Mouse (Mus musculus) layer of hippocampus, adult 9-10 months (tissue): ENCODE data around the gene Pecam1.
"Not testable (repeated sequence)": the region's sequence is repeated elsewhere in the genome, so short reads cannot be mapped to it uniquely, and the experiment has no call there.

ENCODE experiments used
- DNase-seq: peaks from one replicate; pipeline ENCODE4 v3.0.0; 2022; ENCODE audit warnings: low spot score

Gene Pecam1

GRCm38 (mm10) chr11:106770195-106770974, 20.0 kb upstream of the Pecam1 start:
- no peak for DNase-seq

DNA sequence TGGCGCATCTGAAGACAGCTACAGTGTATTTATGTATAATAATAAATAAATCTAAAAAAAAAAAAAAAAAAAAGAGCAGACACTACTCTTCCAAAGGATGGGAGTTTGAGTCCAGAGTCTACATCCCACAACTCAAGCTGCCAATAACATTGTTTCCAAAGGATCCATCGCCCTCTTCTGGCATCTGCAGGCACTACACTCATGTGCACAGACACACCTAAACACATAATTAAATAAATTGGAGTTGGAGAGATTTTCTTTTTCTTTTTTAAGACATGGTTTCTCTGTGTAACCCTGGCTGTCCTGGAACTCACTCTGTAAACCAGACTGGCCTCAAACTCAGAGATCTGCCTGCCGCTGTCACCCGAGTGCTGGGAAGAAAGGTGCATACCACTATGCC, 17.1 kb upstream of the Pecam1 start:
- DNase-seq: no peak

DNA sequence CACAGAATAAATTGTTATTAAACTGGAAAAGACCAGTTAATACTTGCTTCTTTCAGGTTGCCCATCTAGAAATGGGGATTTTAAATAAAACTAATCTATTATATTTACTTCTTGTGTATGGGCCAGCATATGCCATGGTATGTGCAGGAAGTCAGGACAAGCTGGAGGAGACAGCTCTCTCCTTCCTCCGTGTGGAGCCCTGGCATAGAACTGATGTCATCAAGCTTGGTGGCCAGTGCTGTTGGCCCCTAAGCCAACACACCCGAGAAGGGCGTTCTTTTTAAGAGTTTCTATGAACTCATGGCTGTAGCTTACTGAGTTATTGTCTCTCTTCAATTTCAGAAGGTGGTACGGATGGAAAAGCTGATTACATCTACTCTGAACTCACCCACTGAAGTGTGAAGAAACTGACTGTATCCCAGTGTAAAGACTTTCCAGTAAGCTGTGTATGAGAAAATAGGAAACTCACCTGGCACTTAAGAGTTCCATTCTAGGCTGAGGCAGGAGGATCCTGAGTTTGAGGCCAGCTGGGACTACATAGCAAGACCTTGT, 16.3 kb upstream of the Pecam1 start:
- no peak for DNase-seq

- no peak for DNase-seq
Measured at GRCm38 (mm10) chr11:106762800-106763185, 12.4 kb upstream of the Pecam1 start.

DNA sequence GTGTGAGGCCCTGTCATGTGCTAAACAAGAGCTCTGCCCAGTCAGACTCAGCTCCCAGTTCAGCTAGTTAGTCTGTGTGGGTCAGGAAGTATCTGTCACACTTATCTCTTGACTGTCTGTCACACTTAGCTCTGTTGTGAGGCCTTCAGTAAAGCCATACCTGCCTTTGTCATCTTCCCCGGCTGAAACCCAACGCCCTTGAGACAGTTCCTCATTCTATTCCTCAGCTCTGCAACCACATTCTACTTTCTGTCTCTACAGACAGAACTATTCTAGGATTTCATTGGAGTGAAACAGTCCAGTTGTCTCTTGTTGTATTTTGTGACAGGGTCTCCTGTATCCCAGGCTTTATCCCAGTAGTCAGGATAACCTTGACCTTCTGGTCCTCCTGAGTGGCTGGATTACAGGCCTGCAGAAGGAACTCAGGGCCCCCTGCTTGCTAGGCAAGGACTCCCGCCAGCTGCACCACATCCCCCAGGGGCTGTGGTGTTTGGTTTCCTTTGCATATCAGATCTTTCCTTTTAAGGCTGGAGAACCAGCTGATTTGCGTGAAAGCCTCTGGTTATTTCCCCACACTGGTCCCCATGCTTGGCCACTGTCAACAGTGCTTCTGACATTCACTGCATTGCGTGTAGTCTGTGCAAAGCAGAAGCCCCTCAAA, 11.8 kb upstream of the Pecam1 start:
- DNase-seq: no peak

DNA sequence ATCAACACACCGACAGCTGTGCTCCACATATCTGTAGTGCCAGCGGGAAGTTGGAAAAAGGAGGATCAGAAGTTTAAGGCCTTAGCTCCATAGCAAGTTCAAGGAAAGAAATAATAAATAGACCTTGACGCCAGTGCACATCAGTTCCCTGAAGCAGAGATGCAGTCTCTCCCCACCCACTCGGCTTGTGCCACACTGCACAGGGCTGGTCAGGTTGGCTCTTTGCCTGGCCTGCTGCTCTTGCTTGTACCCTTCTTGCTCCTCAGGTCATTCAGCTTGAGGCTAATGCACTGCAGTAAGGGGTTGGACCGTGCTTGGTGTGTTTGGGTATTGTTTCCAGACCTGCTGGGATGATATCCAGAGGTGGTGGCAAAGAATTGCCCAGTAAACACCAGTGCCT, 10.1 kb upstream of the Pecam1 start:
- no peak for DNase-seq

GRCm38 (mm10) chr11:106759028-106759427, 8.6 kb upstream of the Pecam1 start:
- no peak for DNase-seq

DNA sequence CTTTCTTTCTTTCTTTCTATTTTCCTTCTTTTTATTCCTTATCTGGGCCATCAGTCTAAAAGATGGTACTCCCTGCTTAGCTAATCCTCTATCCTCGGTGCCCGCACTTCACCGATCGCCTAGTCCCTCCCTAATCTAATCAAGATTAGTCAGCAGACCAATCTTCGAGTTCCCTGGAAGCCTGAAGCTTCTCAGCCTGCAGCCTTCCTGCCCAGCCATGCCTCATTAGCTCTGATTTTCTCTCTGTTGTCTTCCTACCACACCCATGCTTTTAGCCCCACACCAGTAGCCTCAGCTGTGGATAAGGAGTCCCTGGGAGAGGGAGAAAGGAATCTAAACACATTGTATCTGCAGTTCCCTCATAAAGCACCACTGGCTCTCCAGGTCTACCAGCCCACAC, 5.2 kb upstream of the Pecam1 start:
- DNase-seq: no peak

DNA sequence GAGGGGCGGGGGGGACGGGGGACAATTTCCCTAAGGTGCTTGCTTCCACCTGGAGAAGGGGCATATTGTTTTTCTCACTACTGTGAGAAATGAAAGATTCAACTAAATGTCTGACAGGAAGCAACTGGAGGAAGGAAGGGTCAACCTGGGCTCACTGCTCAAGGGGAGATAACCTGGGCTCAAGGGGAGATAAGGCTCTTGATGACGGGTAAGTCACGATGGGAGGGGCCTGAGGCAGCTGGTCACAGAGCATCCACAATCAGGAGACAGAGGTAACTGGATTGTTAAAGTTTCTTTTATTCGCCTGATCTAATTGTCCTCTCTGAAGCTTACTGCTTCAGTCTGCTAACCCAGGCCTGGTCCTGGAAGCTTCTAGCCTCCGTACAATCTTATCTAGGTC, 2.9 kb upstream of the Pecam1 start:
- no peak for DNase-seq

- no peak for DNase-seq
Measured at GRCm38 (mm10) chr11:106752103-106752502, 1.7 kb upstream of the Pecam1 start.

DNA sequence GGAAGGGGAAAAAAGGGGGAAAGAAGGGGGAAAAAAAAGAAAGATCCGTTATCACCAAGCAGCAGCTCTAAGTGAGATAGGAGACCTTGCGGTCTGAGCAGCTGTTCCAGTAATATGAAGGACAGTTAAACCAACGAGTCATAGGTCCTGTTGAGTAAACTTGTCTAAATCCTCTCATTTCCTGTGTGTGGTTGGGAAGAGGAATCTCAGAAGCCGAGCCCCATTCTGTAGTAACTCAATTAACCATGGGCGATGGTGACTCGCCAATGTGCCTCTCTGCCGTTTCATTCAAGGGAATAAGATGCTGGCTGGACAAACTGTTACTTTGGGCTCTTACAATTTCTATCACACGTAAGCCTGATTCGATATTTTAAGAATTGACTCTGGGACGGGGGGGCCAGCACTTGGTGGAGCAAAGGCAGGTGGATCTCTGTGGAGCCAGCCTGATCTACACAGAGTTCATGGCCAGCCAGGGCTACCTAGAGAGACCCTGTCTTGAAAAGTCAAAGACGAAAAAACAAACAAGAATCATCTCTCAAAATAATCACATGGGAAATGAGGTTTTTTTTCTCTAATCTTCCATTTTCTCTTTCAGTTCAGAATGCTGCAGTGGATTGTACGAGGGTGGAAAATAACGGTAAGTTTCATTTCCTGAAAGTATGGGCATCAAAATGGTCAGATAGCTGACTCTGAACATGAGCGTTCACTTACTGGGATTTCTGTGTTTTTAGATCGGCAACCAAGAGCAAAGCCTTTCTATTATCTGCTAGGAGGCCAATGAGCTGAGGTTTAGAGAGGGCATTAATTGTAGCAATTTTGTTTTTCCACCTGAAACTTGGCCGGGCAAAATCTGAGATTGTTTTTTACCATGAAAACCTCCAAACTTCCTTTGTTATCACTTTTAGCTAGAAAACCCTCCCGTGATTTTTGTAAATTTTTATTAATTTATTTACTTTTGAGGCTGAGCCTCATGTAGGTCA, 901 bp upstream of the Pecam1 start, which contains the start of gene Milr1:
TSS of gene Milr1 (plus strand) at position 188 of the 980 bp plus-strand sequence.
- no peak for DNase-seq

GRCm38 (mm10) chr11:106749557-106750120, 789 bp downstream of the Pecam1 start:
- DNase-seq: not testable (repeated sequence)

- no peak for DNase-seq
Measured at GRCm38 (mm10) chr11:106744949-106745348, 5.5 kb downstream of the Pecam1 start.

DNA sequence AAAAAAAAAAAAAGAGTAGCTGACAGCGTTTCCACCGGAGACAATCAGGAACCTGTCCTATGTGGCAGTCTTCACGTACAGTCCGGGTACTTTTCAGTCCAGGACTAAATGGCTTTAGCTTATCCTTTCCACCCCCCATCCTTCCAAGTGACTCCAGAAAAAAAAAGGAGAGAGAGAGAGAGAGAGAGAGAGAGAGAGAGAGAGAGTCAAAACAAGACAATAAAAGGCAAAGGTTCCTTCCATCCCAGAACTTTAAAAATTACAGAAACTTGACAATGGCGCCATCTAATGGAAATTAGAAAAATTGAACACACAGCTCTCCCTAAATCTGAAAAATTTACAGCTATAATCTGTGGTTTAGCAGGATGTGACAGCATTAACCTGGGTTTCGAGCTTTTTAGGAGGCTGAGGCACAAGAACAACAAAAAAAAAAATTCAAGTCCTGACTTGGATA, 8.0 kb downstream of the Pecam1 start:
- no peak for DNase-seq

DNA sequence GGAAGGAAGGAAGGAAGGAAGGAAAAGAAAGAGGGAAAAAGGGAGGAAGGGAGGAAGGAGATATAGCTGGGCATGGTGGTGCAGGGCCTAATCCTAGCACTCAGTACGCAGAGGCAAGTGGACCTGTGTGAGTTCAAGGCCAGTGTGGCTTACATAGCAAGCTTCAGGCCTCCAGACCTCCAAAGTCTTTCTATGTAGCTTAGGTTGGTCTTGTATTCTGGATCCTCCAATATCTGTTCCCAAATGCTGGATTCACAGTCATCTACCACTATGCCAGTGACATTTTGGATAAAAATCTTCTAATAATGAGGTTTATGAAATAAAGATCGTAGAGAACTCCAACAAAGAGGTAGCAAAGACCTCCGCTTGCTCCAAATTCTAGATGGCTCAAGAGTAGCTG, 8.6 kb downstream of the Pecam1 start:
- no peak for DNase-seq

DNA sequence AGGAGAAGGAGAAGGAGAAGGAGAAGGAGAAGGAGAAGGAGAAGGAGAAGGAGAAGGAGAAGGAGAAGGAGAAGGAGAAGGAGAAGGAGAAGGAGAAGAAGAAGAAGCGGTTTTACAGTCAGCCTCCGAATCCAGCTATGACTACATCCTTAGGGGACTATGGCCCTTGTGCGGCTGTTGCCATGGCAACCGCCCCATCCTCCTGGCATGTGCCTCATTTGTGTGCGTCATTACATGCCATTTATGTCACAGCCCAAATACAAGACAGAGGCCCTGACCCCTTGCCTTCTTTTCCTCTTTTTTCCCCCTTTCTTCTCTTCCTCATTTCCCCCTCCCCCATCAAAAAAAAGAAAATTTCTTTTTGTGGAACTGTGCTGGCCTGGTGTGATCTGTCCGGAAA, 9.2 kb downstream of the Pecam1 start:
- DNase-seq: no peak

DNA sequence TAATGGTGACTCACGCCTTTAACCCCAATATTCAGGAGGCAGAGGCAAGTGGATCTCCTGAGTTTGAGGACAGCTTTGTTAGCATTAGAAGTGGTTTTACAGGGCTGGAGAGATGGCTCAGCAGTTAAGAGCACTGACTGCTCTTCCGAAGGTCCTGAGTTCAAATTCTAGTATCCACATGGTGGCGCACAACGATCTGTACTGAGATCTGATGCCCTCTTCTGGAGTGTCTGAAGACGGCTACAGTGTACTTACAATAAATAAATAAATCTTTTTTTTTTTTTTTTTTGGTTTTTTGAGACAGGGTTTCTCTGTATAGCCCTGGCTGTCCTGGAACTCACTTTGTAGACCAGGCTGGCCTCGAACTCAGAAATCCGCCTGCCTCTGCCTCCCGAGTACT, 9.7 kb downstream of the Pecam1 start:
- DNase-seq: not testable (repeated sequence)

GRCm38 (mm10) chr11:106739116-106739515, 11.3 kb downstream of the Pecam1 start:
- DNase-seq: no peak

DNA sequence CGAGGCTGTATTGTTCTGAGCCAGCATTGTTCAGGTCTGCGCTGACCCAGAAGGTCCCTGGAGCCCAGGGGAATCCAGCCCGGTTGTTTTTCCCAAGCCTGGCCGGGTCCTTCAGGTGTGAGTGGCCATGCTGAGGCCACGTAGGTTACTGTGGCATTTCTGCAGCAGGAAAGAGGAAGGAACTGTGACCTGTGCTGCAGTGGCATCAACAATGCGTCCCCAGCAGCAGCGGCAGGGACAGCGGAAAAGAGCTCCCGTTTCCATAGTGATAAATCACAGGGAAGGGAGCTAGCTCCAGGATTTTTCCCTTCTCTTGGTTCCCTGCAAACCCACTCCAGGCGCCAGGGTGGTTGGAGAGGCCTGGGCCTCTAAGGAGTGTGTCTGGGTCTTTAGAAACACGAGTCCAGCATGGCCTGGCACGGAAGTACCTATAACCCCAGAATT, 13.2 kb downstream of the Pecam1 start:
- no peak for DNase-seq

DNA sequence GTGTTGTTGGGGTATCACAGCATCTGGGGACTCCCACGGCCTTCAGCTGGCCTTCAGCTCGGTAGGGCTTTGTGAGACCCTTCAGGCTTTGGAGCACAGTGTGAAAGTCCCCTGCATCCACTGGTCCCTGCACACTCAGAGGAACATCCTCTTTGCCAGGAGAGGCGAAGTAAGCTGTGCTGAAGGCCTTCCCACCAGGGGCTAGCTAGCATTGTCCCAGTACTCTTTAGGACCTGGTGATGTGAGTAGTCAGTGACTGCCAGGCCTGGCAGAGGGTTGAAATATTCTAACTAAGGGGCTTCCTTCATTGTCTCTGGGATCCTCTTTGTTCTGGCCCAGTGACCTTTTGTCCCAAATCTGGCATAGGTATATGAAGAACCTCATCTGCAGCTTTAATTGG, 13.8 kb downstream of the Pecam1 start:
- DNase-seq: no peak

DNA sequence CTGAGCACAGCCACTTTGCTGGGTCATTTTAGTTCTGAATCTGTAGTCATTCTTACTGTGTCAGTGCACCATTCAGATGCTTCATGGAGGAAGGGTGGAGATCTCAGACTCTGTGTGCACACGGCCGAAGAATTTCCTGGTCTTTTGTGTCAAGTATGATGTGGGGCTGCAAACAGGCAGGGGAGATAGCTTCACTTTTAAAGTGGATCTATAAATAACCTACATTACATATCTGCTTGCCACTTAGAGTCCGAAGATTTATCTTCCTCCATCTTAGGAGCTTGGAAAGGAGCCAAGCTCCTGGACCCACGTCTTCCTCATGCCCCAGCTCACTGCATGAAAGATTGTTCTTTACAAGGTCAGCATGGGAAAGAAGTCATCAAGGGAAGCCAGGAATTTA, 19.7 kb downstream of the Pecam1 start:
- DNase-seq: no peak

DNA sequence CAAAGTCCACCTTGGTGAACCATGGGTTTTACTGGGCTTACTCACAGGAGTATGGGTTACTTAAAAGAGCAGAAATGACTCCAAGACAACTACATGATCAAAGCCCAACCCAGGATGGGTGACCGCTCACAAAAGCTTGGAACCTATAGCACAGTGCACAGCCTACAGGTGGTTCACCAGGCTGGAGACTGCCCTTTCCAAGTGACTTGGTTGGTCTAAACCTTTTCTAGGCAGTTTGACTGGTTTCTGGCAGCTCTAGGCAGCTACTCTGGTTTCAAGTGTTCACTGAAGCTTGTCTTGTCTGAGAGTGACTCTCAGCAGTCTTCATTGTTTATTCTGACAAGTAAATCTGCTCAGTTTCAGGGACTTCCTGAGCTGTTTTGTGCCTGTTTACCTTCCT, 20.8 kb downstream of the Pecam1 start:
- no peak for DNase-seq
